Mouse (Mus musculus) central nervous system, embryonic 14 days (tissue): Measurements from ENCODE around the gene Itch. TPM values are rescaled to one million over a fixed set of nuclear protein-coding genes. Genes with fewer than 3 reads are reported as not detected.

Experiments used
- polyA plus RNA-seq: library from polyadenylated mRNA; depleted of rRNA; stranded (reverse); fragments of >200 nt; gene quantifications from 2 replicates; pipeline ENCODE4 v1.2.3, GENCODE M21; 2012; rRNA removed

Gene Itch
- polyA plus RNA-seq: 25.5 and 25.7 TPM in 2 replicates

DNA sequence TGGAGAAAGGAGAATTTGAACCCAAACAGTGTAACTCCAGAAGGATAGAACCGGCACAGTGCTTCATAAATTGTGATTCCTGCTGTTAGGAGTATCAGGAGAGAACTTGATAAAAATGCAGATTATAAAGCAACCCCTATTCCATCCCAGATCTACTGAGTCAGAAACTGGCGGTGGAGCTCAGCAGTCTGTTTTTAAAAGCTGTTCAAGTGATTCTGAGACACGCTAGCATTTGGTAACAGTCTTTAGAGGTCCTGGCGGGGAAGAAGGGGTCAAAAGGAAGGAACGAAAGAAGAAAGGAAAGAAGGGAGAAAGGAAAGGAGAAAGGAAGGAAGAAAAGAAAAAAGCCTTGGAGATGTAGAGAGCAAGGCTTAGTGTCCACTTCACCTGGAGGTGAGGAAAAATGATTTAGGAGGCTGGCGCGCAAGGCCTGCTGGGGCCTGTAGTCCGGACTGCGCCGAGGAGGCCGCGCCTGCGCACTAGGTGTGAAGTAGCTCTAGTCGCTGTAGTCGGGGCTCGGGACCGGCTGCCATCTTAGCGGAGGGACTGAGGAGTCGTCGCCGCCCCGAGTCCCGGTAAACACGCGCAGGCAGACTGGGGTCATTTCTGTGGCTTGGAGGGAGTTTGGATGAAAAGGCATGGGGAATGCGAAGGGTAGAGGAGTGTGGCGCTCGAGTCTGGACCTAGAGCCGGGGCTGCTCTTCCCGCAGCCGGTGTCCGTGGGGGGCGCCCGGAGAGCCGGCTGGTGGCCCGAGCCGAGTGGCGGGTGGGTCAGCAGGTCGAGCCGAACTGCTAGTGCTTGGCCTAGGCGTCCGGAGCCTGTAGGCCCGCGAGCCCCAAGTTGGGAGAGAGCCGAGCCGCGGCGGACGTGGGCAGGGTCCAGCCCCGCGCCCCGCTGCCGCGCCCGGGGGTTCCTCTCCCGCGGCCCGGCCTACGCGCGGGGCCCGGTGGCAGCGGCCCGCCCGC is at the start of gene Itch:
TSS of gene Itch (plus strand) at position 499 of the 966 bp plus-strand sequence.

DNA sequence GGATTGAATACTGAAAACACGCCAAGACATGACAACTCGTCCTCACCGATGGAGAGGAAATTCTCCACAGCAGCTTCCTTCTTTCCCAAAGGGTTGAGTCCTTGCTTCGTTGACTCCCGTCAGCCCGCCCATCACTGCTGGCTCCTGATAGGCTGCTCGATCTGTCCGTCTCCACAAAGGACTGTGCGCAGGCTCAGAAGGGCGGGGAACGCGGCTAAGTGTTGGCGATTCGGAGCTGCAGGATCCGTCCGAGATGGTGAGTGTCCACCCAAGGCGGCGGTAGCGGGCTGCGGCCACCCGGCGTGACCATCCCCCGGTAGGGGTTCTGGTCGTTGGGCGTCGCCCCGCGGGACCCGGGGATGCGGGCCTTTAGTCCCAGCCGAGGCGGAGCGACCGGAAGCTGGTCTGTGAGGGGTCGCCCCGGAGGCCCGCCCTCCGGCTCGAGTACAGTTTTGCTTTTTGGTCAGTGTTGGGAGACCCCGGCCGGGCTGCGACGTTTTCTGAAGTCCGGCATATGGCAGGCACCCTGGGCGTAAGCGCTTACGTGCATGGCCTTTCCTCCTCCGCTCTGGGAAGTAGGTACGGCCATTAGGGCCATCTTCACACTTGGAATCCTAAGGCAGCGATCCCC is 103.2 kb downstream of the Itch start, which contains the start of gene Dynlrb1:
TSS of gene Dynlrb1 (plus strand) at position 172 of the 631 bp plus-strand sequence.

DNA sequence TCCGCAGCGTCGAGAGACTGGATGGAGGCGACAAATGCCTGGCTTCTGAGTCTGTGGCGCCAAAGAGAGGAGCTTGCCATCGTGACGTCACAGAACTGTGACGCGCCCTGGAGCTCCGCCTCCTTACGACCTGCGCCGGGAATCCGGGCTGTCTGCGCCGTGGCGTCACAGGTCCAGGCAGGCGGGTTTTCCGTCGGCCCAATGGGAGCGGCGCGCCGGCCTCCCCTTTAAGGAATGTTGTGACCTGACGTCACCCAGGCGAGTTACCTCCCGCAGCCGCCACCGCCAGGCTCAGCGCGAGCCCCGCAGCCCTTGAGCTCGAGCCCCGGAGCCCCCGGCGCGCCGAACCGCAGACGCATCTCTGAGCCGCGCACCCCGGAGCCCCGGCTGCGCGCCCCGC is 142.9 kb downstream of the Itch start, which contains the start of gene Map1lc3a:
TSS of gene Map1lc3a (plus strand) at position 103 of the 400 bp plus-strand sequence.

Other genes starting within 250 kb of the Itch start
- gene Eif2s2, start 240.6 kb upstream of the Itch start, polyA plus RNA-seq: 68.4 and 72.1 TPM in 2 replicates
- gene Gm14226, start 115.2 kb upstream of the Itch start, polyA plus RNA-seq: 0.20 and 0.41 TPM in 2 replicates
- gene Ahcy, start 59.0 kb upstream of the Itch start, polyA plus RNA-seq: 81.6 and 82.8 TPM in 2 replicates
- 713 and 731 TPM in 2 replicates for gene Dynlrb1, start 103.0 kb downstream of the Itch start, polyA plus RNA-seq
- 201 and 225 TPM in 2 replicates for gene Map1lc3a, start 142.8 kb downstream of the Itch start, polyA plus RNA-seq
- 50.4 and 51.8 TPM in 2 replicates for gene Pigu, start 223.9 kb downstream of the Itch start, polyA plus RNA-seq
- gene Trp53inp2, start 247.6 kb downstream of the Itch start, polyA plus RNA-seq: 109 and 119 TPM in 2 replicates